Mouse (Mus musculus): ENCODE data around the gene Kmt2d. TPM values are rescaled to one million over a fixed set of nuclear protein-coding genes. Genes with fewer than 3 reads are reported as not detected.

Gene Kmt2d
- polyA plus RNA-seq, 1 experiment from 2014 or later: 13.3 TPM

GRCm38 (mm10) chr15:98849956-98850600, 20.9 kb downstream of the Kmt2d start:
- Histone ChIP-seq H3K9me3 (replicated peaks) (no peaks in the 10 kb centered on the region), H3K27me3 (no peaks in the 10 kb centered on the region), H3K4me3 (replicated peaks) (no peak overlapping the region), H3K4me2 (no peak overlapping the region), H3K9ac (no peak overlapping the region), H3K27ac (no peak overlapping the region), H3K4me1 (no peaks in the 10 kb centered on the region), H3K36me3 (peaks cover 100% of the 10 kb centered on the region)
- no peak for ATAC-seq (replicated peaks; ENCODE audit: low FRiP score)
- WGBS: 87% methylated on average over 16 of the region's 16 CpGs

DNA sequence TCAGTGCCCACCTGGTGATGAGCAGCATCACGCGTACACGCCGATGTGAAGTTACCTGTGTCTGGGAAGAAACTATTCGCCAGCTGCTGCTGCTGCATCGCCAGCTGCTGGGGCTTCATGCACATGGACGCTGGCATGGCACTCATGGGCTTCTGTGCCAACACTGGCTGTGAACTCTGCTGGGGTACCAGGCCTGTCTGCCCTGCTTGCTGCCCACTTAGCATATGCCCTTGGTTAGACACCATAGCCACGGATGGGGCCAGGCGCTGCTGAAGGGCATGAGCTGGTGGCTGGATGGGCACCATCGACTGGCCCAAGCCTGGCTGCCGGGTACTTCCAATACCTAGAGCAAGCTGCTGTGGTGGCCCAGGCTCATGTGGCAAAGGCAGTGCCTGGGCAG, 21.8 kb downstream of the Kmt2d start:
- H3K4me3 ChIP-seq (replicated peaks): no peak overlapping the region

GRCm38 (mm10) chr15:98846140-98846539, 24.9 kb downstream of the Kmt2d start:
- WGBS: 88% methylated on average over 8 of the region's 8 CpGs
- ATAC-seq (replicated peaks; ENCODE audit: low FRiP score): no peak
- Histone ChIP-seq H3K9ac (no peak overlapping the region), H3K27me3 (no peaks in the 10 kb centered on the region), H3K4me3 (replicated peaks) (no peak overlapping the region), H3K4me1 (no peaks in the 10 kb centered on the region), H3K9me3 (replicated peaks) (no peaks in the 10 kb centered on the region), H3K36me3 (peaks cover 100% of the 10 kb centered on the region), H3K27ac (no peak overlapping the region), H3K4me2 (no peak overlapping the region)

More for the DNA sequence above, 21.8 kb downstream of the Kmt2d start:
- Histone ChIP-seq H3K27ac (no peak overlapping the region), H3K4me2 (no peak overlapping the region), H3K9ac (no peak overlapping the region), H3K27me3 (no peaks in the 10 kb centered on the region), H3K36me3 (peaks cover 100% of the 10 kb centered on the region), H3K9me3 (replicated peaks) (no peaks in the 10 kb centered on the region), H3K4me1 (no peaks in the 10 kb centered on the region)
- ATAC-seq (replicated peaks; ENCODE audit: low FRiP score): no peak
- 96% methylated on average over 11 of the region's 11 CpGs for WGBS

DNA sequence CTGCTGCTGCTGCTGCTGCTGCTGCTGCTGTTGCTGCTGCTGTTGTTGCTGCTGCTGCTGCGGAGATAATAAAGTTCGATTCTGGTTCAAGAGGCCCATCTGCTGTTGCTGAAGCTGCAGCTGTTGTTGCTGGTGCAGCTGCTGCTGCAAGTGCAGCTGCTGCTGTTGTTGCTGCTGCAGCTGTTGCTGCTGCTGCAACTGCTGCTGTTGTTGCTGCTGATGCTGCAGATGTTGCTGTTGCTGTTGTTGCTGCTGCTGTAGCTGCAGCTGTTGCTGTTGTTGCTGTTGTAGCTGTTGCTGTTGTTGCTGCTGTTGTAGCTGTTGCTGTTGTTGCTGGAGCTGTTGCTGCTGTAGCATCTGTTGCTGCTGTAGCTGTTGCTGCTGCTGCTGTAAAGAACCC, 25.9 kb downstream of the Kmt2d start:
- ATAC-seq (replicated peaks; ENCODE audit: low FRiP score): no peak
- Histone ChIP-seq H3K36me3 (peaks cover 100% of the 10 kb centered on the region), H3K4me1 (no peaks in the 10 kb centered on the region), H3K27ac (no peak overlapping the region), H3K27me3 (no peaks in the 10 kb centered on the region), H3K4me3 (replicated peaks) (no peak overlapping the region), H3K9me3 (replicated peaks) (no peaks in the 10 kb centered on the region), H3K9ac (no peak overlapping the region), H3K4me2 (no peak overlapping the region)
- 91% methylated on average over 2 of the region's 2 CpGs for WGBS

DNA sequence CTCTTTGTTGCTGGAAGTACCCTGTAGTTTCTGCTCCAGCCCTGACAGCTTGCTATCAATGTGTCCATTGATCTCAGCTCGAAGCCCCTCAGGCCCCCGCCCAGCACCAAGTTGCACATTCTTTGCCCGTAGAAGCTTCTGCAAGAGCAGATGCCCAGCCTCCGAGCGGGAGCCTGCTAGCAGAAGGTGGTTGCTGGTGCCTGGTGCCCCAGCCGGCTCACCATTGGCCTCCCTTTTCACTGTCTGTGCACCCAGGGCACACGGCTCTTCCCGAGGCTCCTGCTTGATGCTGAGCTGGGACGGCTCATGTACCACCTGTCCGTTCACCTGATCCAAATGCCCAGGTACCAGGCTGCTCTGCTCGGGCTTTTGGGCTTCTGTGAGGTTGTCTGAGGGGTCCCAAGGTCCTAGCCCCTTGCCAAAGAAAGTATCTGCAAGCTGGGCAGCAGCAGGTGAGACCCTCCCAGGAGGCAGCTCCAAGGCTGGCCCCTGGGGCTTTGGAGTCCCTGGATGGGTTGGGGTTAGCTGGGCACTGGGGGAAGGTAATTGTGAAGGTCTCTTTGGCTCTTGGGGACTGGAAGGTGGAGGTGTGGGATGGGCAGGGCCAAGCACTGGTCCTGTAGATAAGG, 27.3 kb downstream of the Kmt2d start:
- no peak overlapping the region for H3K4me2 ChIP-seq
- WGBS: 93% methylated on average over 11 of the region's 11 CpGs
- no peak for ATAC-seq (replicated peaks; ENCODE audit: low FRiP score)
- H3K27ac ChIP-seq: no peak overlapping the region
- peaks cover 100% of the 10 kb centered on the region for H3K36me3 ChIP-seq
- H3K4me1 ChIP-seq: no peaks in the 10 kb centered on the region
- no peak overlapping the region for H3K4me3 ChIP-seq (replicated peaks)
- no peaks in the 10 kb centered on the region for H3K9me3 ChIP-seq (replicated peaks)
- H3K27me3 ChIP-seq: no peaks in the 10 kb centered on the region
- no peak overlapping the region for H3K9ac ChIP-seq

- Histone ChIP-seq H3K4me3 (replicated peaks) (no peak overlapping the region), H3K4me1 (no peaks in the 10 kb centered on the region), H3K9ac (no peak overlapping the region), H3K27ac (no peak overlapping the region), H3K27me3 (no peaks in the 10 kb centered on the region), H3K36me3 (peaks cover 100% of the 10 kb centered on the region), H3K4me2 (no peak overlapping the region), H3K9me3 (replicated peaks) (no peaks in the 10 kb centered on the region)
- WGBS: 93% methylated on average over 30 of the region's 30 CpGs
- ATAC-seq (replicated peaks; ENCODE audit: low FRiP score): no peak
Observed at GRCm38 (mm10) chr15:98839671-98840585, 31.1 kb downstream of the Kmt2d start.

GRCm38 (mm10) chr15:98839161-98839560, 31.8 kb downstream of the Kmt2d start:
- Histone ChIP-seq H3K4me2 (no peak overlapping the region), H3K9me3 (replicated peaks) (no peaks in the 10 kb centered on the region), H3K9ac (no peak overlapping the region), H3K4me1 (no peaks in the 10 kb centered on the region), H3K36me3 (peaks cover 100% of the 10 kb centered on the region), H3K27me3 (no peaks in the 10 kb centered on the region), H3K4me3 (replicated peaks) (no peak overlapping the region), H3K27ac (no peak overlapping the region)
- ATAC-seq (replicated peaks; ENCODE audit: low FRiP score): no peak
- 93% methylated on average over 14 of the region's 14 CpGs for WGBS

GRCm38 (mm10) chr15:98837743-98838103, 33.3 kb downstream of the Kmt2d start:
- no peak for ATAC-seq (replicated peaks; ENCODE audit: low FRiP score)
- no peak overlapping the region for H3K4me3 ChIP-seq (replicated peaks)
- H3K4me1 ChIP-seq: peaks cover 9% of the 10 kb centered on the region
- peaks cover 98% of the 10 kb centered on the region for H3K36me3 ChIP-seq
- no peak overlapping the region for H3K27ac ChIP-seq
- no peaks in the 10 kb centered on the region for H3K9me3 ChIP-seq (replicated peaks)
- 74% methylated on average over 4 of the region's 4 CpGs for WGBS
- no peaks in the 10 kb centered on the region for H3K27me3 ChIP-seq
- no peak overlapping the region for H3K9ac ChIP-seq
- no peak overlapping the region for H3K4me2 ChIP-seq

DNA sequence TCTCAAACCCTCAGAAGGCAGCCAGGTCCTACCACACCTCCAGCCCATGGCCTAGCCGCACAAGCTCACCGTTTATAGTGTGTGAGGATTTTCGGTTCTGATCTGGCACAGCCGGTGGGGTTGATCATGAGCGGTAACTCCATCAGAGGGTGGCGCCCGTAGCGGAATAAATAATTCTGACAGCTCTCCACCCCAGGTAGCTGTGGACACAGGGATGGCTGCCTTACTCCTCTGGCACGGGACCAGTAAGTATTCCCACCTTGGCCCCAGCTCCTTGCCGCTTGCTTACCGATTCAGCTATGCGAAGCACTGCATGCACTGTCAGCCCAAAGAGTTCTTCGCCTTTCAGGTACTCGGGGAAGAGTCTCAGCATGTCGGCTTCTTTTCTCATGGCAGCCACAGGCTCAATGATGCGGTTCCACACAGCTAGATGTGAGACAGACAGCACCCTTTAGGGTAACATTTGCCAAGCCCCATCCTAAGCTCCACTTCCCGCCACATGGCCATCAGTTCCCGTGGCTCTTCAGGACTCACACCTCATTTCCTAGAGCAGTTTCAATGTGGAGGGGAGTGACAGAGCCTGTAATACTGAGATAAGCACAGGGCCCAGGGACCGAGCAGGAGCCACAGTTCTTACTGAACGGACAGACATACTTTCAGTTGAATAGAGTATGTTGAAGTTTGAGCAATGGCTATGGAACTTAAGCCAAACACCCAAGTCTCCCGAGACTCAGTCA, 33.8 kb downstream of the Kmt2d start:
- H3K36me3 ChIP-seq: peaks cover 96% of the 10 kb centered on the region
- no peak overlapping the region for H3K27ac ChIP-seq
- ATAC-seq (replicated peaks; ENCODE audit: low FRiP score): no peak

GRCm38 (mm10) chr15:98835291-98835690, 35.7 kb downstream of the Kmt2d start:
- Histone ChIP-seq H3K27ac (0 out of 2 replicates have a peak overlapping the region, but pooled peaks have one; percentile 7), H3K4me1 (peaks cover 21% of the 10 kb centered on the region), H3K4me2 (no peak overlapping the region), H3K9me3 (replicated peaks) (no peaks in the 10 kb centered on the region), H3K4me3 (replicated peaks) (no peak overlapping the region), H3K27me3 (no peaks in the 10 kb centered on the region), H3K9ac (no peak overlapping the region), H3K36me3 (peaks cover 77% of the 10 kb centered on the region)
- no peak for ATAC-seq (replicated peaks; ENCODE audit: low FRiP score)
- WGBS: 94% methylated on average over 14 of the region's 14 CpGs

More for the DNA sequence above, 33.8 kb downstream of the Kmt2d start:
- Histone ChIP-seq H3K4me1 (peaks cover 15% of the 10 kb centered on the region), H3K4me3 (replicated peaks) (no peak overlapping the region), H3K9me3 (replicated peaks) (no peaks in the 10 kb centered on the region), H3K9ac (no peak overlapping the region), H3K27me3 (no peaks in the 10 kb centered on the region), H3K4me2 (no peak overlapping the region)
- WGBS: 90% methylated on average over 21 of the region's 21 CpGs

GRCm38 (mm10) chr15:98834059-98834458, 36.9 kb downstream of the Kmt2d start:
- no peak overlapping the region for H3K9ac ChIP-seq
- H3K4me3 ChIP-seq (replicated peaks): no peak overlapping the region
- H3K9me3 ChIP-seq (replicated peaks): no peaks in the 10 kb centered on the region
- no peak overlapping the region for H3K27ac ChIP-seq
- H3K4me2 ChIP-seq: no peak overlapping the region
- H3K36me3 ChIP-seq: peaks cover 66% of the 10 kb centered on the region
- H3K27me3 ChIP-seq: no peaks in the 10 kb centered on the region
- 82% methylated on average over 13 of the region's 13 CpGs for WGBS
- ATAC-seq (replicated peaks; ENCODE audit: low FRiP score): no peak
- peaks cover 32% of the 10 kb centered on the region for H3K4me1 ChIP-seq

All from kidney, embryonic 15.5 days (tissue).